Mouse (Mus musculus) adrenal gland, postnatal 14 days (tissue): ENCODE data around the gene Usp36. TPM values are rescaled to one million over a fixed set of nuclear protein-coding genes. Genes with fewer than 3 reads are reported as not detected.

ENCODE experiments used
- DNase-seq: peaks from one replicate; pipeline ENCODE4 v3.0.0; 2021; ENCODE audit warnings: mixed read lengths
- total RNA-seq: library from RNA; stranded (reverse); gene quantifications from 2 replicates; pipeline ENCODE4 v1.2.3, GENCODE M21; 2021

Gene Usp36
- total RNA-seq, 1 experiment from 2014 or later, result 23.0 TPM

DNA sequence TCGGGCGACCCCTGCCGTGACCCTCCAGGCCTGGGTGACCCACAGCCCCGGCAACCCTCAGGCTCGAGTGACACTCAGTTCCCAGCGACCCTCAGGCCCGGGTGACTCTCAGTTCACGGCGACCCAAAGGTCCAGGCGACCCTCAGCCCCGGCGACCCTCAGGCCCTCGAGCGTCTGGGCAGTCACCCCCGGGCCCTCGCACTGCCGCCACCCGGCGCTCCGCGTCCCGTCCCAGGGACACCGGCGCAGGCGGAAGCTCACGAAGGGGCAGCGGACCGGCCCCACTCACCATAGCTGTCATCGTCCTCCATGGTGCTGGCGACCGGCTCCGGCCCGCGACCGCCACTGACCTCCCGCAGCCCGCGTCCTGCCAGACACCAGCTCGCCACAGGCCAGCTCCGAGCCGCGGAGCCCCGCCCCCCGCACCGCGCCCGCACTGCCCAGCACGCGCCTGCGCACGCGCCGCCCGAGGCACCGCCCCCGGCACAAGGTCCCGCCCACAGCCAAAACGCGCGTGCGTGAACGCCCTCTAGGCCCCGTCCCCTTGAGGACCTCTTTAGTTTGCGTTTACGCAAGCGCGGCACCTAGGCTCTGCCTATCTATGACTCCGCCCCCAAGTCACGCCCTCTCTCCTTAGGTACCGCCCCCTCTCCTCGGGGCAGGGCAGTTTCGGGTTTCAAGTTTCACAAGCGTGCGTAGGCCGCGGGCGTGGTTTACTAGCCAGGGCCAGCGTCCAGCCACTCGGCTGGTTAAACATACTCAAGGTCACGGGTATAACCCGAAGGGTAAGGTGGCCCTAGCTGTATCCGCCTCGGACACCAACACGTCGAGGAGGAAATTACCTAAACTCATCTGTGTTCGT is 41.7 kb downstream of the Usp36 start, which contains the start of gene Cyth1:
Cyth1 (minus strand) TSS at position 443 of the 862 bp plus-strand sequence.
- DNase-seq, result peak; percentile 100

DNA sequence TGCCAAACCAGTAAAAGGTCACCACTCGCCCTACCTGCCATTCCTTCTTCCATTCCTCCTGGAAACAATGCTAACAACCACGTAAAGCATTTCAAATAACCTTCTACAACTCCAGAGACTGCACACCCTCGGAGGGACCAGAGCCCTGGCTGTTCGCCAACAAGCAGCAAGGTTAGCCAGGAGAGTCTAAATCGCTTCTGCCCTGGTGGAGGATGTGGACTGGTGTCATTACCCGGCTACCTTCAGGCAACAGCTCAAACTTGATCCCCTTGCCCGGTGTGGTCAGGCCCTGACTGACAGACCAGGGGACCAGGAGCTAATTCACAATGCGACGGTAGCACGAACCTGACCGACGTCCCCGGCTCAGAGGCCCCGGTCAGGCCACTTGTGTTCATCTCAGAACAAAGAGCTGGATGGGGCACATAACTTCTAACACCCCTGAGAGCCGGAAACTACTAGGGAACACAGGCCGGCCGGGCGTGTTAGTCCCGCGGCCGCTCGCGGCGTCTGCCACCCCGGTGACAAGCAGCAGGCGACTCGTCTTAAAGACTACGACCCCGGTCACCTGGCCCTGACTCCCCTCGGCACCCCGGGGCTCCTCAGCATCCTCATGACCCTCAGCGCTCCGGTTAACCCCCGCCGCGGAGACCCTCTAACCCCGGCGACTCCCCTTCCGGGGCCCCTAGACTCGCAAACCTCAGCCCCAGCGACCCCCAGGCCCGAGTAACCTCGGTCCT is 42.5 kb downstream of the Usp36 start:
- peak; percentile 87 for DNase-seq

DNA sequence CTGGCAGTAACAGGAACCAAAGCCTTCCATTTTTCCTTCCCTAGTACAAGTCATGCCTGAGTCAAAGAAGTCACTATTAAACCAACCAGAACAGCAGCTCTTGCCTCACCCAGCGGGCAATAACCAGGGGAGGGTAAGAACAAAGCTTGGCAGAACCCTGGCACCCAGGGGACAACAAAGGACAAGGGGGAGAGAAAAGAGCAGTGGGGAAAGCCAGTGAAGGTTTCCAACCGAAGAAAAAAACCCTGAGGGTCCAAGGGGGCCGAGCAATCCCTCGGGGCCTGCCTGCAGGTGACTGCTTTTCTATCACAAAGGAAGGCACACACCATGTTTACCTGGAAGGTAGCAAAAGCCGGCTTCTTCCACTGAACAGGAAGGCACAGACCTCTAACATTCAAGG is 43.3 kb downstream of the Usp36 start:
- DNase-seq, result peak; percentile 65

DNA sequence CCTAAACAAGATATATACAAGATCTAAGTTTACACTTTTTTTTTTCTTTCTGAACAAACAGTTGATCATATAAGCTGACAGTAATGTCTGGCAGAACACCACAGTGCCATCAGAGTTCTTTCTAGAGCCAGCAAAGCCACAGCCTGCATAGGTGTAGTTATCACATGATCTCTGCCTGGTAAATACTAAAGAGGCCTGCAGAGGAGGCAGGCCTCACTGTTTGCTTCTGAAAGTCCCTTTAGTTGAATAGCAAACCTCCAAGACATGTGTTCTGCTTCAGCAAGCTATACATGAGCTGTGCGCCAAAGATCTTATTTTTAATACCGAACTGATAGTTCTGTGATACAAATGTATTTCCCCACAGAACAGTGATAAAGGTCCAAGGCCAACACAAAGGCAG is 44.9 kb downstream of the Usp36 start:
- no peak for DNase-seq

DNA sequence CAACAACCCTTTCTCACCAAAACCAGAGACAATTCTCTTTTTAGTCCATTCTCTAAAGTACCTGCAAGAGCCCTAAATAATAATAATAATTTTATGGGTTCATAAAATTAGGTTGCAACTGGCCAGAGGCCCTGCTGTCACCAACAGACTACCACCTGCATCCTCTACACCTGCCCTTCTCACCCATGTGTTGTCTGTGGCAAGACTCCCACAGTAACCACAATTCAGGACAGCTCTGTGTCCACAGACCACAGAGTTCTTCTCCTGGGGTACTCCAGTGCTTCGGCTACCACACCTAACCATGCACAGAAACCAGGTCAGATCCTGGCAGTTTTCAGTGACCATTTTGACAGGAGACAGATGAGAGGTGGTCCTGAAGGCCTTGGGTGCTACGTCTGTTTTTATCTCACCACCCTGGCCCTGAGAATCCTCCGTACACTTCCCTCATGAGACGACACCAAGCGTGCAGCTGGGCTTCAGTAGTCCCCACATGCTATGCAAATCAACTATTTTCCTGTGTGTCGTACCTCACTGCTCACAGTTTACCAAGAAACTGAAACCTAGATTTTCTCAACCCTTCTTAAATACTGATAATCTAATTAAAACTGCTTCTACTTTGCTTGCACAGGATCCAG is 46.3 kb downstream of the Usp36 start:
- no peak for DNase-seq

DNA sequence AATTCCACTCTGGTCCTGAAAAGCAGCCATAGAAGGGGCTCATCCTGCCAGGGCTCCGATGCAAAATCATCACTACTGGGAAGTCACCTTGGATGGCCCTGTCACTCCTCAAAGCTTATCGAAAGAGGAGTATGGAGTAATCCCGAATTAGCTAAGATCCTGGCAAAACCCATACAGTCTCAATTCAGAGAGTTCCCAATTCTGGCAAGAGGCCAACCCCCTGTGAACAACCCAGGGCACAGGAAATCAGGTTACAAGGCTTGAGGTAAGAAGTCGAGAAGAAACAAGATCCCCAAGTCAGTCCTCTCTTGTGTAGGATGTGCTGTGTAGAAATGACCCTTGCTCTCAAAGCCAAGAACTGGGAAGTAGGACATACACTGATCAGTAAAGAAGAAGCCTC is 47.5 kb downstream of the Usp36 start:
- DNase-seq, result peak; percentile 72

DNA sequence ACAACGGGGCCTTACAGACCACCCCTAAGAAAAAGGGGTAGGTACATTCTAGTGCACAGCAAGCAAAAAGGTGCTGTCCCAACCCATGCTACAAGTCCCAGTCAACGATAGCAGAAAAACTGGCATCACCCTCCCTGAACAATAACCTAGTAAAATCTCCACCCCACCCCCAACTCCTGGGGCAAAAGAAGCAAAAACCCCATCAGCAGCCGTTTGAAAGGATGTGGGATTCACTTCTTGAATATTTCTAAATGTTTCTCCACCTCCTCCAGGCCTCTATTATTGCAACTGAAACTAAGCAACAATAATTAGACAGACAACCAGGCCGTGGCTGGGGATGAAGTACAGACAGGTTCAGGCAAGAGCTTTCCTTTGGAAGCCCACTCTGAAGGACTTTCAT is 49.7 kb downstream of the Usp36 start:
- DNase-seq, result no peak

DNA sequence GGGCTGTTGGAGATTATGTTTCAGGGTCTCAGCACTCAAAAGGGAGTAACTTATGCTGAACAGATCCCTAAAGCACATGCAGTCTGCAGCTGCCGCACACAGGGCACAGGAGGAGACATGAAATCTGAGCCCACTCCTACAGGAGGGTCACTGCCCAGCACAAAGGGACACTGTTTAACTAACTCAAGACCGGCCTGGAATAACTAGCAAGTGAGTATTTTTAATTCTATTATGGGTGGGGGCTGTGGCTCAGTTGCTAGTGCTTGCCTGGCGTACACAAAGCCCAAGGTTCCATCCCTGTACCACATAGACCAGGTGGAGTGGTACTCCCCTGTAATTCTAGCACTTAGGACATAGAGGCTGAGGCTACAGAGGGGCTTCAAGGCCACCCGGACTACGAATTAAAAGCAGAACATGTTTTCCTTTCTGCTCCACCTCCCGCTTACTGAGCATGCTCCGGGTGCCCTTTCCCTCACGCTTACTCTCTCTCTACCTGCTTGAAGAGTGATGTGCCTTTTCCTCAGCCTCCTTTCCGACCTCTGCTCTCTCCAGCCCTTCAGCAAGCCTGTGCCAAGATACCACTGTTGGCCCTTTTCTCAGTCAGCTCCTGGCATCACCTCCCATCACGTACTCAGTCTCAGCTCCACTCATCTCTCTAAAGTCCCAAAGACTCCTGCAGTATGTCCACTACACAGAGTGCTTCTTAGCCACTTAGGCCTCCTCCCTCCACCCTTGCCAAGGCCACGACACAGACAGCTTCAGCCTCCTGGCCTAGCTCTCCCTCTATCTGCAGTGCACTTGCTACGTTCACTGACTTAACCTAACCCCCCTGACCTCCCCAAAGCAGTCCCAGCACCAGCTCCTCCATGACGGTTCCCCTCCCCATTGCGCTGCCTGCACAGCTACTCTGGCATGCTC is 50.5 kb downstream of the Usp36 start:
- no peak for DNase-seq

DNA sequence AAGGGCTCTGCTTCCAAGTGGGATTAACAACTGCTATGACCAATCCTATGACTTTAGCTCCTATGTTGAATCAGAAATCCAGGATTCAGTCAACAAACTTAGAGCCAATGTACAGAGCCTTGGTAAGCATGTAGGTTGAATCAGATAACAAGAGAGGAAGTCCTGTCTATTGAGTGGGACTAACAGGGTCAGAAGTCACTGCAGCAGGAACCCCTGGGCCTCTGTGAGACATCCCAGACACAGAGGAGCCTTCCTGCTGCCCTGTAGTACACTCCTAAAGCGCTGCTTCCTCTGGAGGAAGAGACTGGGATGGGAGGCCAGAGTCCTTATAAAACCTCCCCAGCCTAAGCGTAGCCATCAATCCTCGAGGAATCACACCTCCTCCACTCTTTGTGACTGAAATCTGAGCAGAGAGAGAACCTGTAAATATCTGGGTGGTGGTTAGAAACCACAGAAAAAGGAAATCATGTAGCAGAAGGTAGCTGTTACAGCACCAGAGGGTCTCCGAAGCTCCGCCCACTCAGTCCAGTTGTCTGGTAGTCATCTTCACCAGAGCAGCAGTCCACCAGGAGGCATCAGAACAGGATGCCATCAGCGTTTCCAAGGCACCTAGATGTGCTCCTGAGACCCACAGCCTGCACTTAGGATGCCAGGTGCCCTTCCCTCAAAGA is 53.4 kb downstream of the Usp36 start:
- DNase-seq, result no peak

DNA sequence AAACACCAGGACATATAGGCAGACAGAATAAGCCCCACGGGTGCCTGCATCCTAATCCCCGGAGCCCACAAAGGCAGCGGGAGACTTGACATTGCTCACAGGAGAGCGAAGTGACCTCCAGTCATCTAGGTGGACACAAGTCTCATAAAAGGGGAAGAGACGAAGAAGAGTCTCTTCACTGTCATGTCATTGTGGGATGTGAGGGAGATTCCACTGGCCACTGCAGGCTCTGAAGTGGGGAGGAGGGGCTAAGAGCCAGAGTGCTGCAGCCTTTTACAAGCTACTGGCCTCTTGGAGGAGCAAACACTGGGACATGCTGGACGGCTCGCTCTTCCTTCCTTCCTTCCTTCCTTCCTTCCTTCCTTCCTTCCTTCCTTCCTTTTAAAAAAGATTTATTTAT is 55.1 kb downstream of the Usp36 start:
- DNase-seq, result no peak

DNA sequence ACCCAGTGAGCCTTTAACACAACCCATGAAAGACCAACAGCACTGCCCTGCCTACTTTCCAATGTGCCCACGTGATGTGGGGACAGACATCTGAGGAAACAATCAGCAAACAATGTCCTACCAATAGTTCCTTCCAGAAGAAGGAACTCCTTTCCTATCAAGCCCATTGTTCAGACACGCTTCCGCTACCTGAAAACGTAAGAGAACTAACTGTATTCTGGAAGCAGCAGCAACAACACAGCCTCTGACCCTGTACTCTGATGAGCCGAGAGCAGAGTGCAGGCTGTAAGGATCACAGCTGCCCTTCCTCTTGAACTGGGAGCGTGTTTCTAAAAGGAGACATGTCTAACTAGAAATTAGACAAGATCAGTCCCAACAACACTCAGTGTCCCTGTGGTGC is 55.5 kb downstream of the Usp36 start:
- no peak for DNase-seq

DNA sequence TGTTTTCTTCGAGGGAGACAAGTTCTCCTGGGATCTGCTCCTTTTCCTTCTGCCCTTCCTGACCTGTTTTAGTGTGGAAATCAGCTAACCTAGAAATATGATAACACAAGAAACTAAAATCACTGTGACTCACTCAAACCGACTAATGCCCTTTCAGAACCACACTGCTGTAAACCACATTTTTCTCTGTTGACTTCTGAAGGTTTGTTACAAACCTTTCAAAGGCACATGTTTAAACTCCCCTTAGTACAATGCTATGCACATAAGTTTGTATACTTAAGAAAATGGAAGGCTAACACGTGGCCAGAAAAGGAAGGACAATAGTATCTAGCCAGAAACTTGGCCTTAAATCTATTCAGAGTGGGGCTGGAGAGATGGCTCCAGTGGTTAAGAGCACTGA is 56.1 kb downstream of the Usp36 start:
- DNase-seq, result no peak

DNA sequence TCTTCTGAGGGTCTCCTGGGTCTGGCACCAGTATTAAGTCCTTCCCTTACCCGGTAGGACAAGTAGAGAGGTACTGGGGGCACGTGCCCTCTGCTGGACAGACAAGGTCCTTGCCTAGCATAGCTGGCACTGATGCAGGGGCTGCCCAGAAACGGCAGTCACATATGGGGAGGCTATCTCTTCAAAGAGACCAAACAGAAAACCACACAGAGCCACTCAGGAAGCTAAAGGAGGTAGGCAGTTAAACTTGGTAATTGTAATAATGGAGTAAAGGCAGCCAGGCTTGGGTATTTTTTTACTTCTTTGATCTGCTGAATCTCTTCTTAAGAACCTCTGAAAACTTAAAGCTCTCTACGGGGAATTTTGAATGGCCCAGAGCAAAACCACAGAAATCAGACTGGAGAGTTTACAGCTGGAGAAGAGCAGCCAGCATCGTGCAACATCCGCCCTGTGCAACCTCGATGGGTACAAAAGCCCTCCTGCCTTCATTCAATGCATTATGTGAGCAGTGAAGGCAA is 57.7 kb downstream of the Usp36 start:
- peak; percentile 71 for DNase-seq

DNA sequence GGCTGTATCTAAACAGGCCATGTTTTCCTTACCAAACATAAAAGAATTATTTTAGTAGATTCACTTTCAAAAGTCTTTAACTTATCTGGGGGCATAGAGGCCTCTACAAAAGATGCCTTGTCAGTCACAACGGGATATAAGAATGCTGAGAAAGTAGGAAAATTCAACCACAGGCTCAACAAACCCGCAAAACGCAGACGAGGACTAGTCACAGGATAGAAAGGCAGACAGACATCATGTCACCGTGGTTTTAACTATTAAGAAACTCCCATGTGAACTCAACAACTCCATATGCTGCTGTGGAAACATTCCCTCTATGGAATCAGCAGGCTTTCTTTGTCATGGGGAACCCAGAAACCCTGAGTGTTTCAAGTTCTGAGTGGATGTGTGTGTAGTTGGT is 60.1 kb downstream of the Usp36 start:
- DNase-seq, result no peak

DNA sequence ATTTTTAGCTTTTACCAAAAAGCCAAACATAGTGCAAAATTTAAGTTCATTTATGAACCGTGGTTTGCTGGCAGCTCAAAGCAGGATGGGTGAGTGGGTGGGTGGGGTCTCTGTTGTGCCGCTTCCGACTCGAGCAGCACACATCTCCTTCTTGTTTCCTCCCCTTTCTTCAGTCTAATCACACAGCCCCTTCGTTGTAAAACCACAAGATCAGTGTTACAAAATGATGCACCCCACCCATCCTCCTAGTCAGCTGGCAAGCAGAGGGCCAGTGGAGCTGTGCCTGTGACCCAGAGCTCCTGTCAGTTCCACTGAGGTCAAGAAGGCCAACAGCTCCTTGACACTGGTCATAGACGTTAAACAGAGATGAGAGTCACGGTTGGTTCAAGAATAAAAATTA is 62.4 kb downstream of the Usp36 start:
- DNase-seq, result no peak

DNA sequence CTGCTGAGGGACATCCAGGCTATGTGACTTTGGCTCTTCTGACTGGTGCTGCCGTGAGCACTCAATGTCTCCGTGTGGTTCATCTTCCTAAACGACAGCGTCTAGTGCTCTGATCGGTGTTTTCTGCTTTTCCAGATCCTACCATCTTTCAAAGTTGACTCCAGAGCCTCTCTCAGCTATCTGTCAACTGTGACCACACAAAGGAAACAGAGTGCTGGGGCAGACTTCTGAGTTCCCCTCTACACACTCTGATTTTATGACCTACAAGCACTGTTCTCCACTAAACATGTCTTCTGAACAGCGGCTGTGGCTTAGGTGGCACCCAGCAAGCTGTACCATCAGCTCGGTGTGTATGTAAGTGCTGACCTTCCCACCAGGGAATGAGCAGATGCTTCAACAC is 63.2 kb downstream of the Usp36 start:
- DNase-seq, result no peak

DNA sequence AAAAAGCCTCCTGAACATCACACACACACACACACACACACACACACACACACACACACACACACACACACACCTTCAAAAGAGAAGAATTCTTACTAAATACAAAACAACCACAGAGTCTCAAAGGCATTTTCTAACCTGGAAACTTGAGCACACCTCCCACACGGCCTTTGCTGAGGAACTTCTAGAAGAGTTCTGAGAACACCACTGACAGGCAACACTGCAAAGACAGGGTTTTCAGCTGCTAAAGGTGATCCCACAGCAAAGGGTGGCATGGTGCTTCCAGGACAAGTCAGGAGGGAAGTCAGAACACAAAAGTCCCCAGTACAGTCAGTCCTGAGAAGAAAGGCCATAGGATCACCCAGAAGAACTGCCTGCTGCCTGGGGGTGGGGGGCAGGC is 64.2 kb downstream of the Usp36 start:
- no peak for DNase-seq

DNA sequence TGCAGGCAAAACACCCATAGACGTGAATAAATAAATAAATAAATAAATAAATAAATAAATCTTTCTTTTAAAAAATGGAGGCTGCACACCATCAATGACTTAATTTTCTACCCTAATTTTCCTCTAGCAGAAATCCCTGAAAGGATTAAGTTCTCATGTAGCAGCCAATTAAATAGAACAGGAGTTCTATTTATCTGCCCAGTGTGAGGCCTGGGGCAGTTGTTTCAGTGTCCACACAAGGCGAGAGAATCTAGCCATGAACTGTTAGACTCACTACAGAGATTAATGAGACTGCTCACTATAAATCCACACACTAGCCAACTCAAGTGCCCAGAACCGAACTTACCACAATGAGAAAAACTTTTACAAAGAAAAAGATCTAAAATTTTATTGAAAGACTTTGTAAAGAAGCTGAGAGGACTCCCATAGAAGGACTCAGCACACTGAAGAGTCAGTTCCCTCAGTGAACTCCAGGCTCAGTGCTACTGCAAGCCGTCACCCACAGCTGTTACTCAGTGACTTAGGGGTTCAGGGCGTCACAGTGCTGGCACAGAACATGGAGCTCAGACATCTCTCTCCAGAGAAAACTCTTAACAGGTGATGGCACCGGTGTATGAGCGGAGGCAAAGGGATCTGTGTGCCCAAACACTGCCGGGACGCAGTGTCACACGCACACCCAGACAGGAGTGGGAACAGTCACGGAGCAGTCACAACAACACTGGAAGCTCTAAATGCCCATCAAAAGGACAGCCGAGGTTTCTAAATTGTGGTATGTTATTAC is 64.8 kb downstream of the Usp36 start:
- no peak for DNase-seq

DNA sequence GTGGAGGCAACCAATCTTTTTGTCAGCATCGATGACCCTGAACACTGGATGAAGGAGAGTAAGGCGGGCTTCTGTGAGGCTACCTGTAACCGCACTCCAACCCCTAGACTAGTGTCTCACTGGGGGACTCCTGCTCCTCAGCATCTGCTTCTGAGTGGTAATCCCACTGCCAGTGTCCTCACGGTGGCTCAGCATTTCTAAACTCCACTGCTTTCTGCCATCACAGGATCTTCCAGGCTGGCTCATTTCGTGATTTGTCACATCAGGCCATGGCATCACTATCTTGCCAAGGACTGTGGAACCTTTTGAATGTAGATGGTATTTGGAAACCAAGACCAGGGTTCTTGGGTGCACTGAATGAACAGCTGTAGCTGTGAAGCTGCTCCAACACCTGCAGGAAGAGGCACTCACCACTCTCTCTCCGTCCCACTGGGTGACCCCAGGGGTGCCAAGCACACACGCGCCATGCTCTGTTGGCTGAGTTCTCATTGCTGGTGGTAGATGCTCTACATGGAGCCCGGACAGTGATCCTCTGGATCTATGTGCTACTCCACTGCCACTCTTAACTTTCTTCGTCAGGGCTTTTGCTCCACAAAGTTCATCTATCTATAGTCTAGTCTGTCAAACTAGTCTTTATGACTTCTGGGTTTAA is 66.5 kb downstream of the Usp36 start:
- no peak for DNase-seq

DNA sequence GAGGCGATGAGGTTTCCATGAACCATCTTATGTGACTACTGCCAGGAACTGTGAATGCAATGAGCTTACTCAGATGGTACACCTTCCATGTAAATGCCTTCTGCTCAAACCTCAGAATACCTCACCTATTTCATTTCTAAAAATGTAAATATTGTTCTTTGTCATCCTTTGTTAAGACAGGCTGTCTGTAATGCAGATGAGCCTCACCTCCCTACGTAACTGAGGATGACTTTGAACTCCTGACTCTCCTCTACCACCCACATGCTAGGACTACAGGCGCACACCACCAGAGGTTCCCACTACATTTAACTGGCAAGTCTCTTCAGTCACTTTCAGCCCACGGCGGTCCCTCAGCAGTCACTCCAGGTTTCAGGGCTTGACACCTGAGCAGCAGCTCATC is 67.1 kb downstream of the Usp36 start:
- DNase-seq, result no peak
